Mouse (Mus musculus) left cerebral cortex, postnatal 14 days (tissue): ENCODE results near the gene Lmbrd2. TPM values are rescaled to one million over a fixed set of nuclear protein-coding genes. Genes with fewer than 3 reads are reported as not detected.

Source experiments
- total RNA-seq, 2 experiments: library from RNA; stranded (reverse); gene quantifications; 2 replicates each; pipeline ENCODE4 v1.2.3; 2021

The Lmbrd2 gene
- total RNA-seq, 2 experiments from 2014 or later, result 65.7 to 66.0 TPM

Other genes starting within 250 kb of the Lmbrd2 start
- gene Ranbp3l, start 172.6 kb upstream of the Lmbrd2 start, total RNA-seq, result 10 to 100 TPM in 1 of 2 experiments, 1 to 10 TPM in 1; 9.3 to 12.7 TPM
- gene Nadk2, start 69.3 kb upstream of the Lmbrd2 start, total RNA-seq, result 10 to 100 TPM; 40.9 to 46.2 TPM
- 1 to 10 TPM; 4.3 to 5.5 TPM for gene Skp2, start 14.9 kb downstream of the Lmbrd2 start, total RNA-seq
- gene Ugt3a1, start 136.3 kb downstream of the Lmbrd2 start, total RNA-seq, result not detected
- not detected for gene Ugt3a2, start 195.0 kb downstream of the Lmbrd2 start, total RNA-seq